Mouse (Mus musculus) ES-Bruce4 (cell line): ENCODE results near the gene Mxra8. TPM values are rescaled to one million over a fixed set of nuclear protein-coding genes. Genes with fewer than 3 reads are reported as not detected.

Source experiments
- H3K27ac ChIP-seq: 2 replicates; pipeline ENCODE4 v1.5.1; 2012; ENCODE audit warnings: low read length, inconsistent platforms; ENCODE audit not compliant: insufficient read depth
- H3K27me3 ChIP-seq: 2 replicates; pipeline ENCODE4 v1.6.1; 2012; ENCODE audit warnings: mild to moderate bottlenecking, low read length, inconsistent platforms; ENCODE audit not compliant: control insufficient read depth, poor library complexity, insufficient read depth, severe bottlenecking
- H3K36me3 ChIP-seq: 2 replicates; pipeline ENCODE4 v1.6.1; 2012; ENCODE audit warnings: inconsistent platforms, mild to moderate bottlenecking, low read length, moderate library complexity; ENCODE audit not compliant: control insufficient read depth, poor library complexity, insufficient read depth, severe bottlenecking
- H3K4me1 ChIP-seq: one replicate; pipeline ENCODE4 v1.8.1; 2011; ENCODE audit warnings: low read length; ENCODE audit not compliant: control insufficient read depth, insufficient read depth
- H3K4me3 ChIP-seq: 2 replicates; pipeline ENCODE4 v1.5.1; 2011; ENCODE audit warnings: low read depth, mild to moderate bottlenecking, low read length
- H3K9ac ChIP-seq: 2 replicates; pipeline ENCODE4 v1.6.1; 2012; ENCODE audit warnings: low read depth, mild to moderate bottlenecking, inconsistent platforms; ENCODE audit not compliant: poor library complexity, severe bottlenecking
- H3K9me3 ChIP-seq: replicated peaks from 2 replicates; pipeline ENCODE4 v1.6.1; 2012; ENCODE audit warnings: mild to moderate bottlenecking, low read length, inconsistent platforms; ENCODE audit not compliant: control insufficient read depth, poor library complexity, insufficient read depth, severe bottlenecking
- CTCF ChIP-seq: IDR thresholded peaks from one replicate; pipeline ENCODE4 v1.8.1; 2011; ENCODE audit warnings: low read depth, low read length
- EP300 ChIP-seq: IDR thresholded peaks from 2 replicates; pipeline ENCODE4 v1.6.1; 2011; ENCODE audit warnings: low read depth, low read length; ENCODE audit not compliant: insufficient read depth
- POLR2A ChIP-seq: IDR thresholded peaks from one replicate; pipeline ENCODE4 v1.8.1; 2011; ENCODE audit warnings: low read length; ENCODE audit not compliant: insufficient read depth
- polyA plus RNA-seq: library from polyadenylated mRNA; stranded (reverse); fragments of >200 nt; gene quantifications from 2 replicates; pipeline ENCODE4 v1.2.4, GENCODE M21; 2011; ENCODE audit warnings: low read depth; ENCODE audit not compliant: missing spikeins, insufficient read depth, insufficient read length

Gene Mxra8
- polyA plus RNA-seq, 1 experiment, result 21.1 TPM

DNA sequence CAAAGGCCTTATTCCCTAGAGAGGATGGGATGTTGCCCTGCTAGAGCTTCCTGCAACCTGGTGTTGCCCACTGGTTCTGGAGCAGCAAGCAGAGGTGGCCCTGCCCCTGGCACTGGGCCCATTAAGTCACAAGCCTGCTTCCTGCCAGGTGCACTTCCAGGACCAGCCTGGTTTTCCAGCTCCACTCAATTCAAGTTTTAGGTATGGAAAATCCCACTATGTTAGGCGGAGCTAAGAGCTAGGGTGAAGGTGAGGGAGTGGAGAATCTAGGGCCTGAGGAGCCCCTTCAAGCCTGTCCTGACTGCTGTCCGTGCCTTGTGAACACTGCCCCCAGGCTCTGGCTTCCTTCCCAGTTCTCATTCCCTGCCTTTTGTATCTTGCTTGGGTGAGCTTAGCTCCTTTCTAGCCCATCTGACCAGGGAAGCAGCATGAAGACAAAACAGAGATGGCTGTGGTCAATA lies 12.5 kb downstream of the Mxra8 start:
- H3K9ac ChIP-seq, result no peak overlapping the region
- no peaks in the 10 kb centered on the region for H3K9me3 ChIP-seq
- no peaks in the 10 kb centered on the region for H3K4me1 ChIP-seq
- no peak overlapping the region for H3K27ac ChIP-seq
- H3K4me3 ChIP-seq, result no peak overlapping the region
- H3K27me3 ChIP-seq, result no peaks in the 10 kb centered on the region
- TF ChIP-seq POLR2A, result no peak
- no peaks in the 10 kb centered on the region for H3K36me3 ChIP-seq

GRCm38 (mm10) chr4:155853421-155853820 lies 13.9 kb downstream of the Mxra8 start:
- no peaks in the 10 kb centered on the region for H3K27me3 ChIP-seq
- no peaks in the 10 kb centered on the region for H3K36me3 ChIP-seq
- no peak overlapping the region for H3K9ac ChIP-seq
- no peak for TF ChIP-seq CTCF
- no peak for TF ChIP-seq EP300
- no peak for TF ChIP-seq POLR2A
- H3K27ac ChIP-seq, result no peak overlapping the region
- no peak overlapping the region for H3K4me3 ChIP-seq
- H3K4me1 ChIP-seq, result no peaks in the 10 kb centered on the region
- no peaks in the 10 kb centered on the region for H3K9me3 ChIP-seq

DNA sequence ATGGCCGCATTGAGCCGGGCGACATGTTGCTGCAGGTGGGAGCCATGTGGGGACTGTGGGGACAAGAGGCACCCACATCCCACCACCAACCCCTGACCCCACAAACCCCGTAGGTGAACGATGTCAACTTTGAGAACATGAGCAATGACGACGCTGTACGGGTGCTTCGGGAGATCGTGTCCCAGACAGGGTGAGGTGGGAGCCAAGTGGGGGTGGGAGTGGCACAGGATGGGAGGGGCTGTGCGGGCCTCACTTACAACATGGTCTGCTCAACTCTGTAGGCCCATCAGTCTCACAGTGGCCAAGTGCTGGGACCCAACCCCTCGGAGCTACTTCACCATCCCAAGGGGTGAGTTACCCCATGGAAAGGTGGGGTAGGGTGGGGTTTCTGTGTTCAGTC lies 15.5 kb downstream of the Mxra8 start:
- Histone ChIP-seq H3K27ac (no peak overlapping the region), H3K4me3 (no peak overlapping the region), H3K9ac (no peak overlapping the region), H3K4me1 (no peaks in the 10 kb centered on the region), H3K9me3 (no peaks in the 10 kb centered on the region), H3K36me3 (no peaks in the 10 kb centered on the region), H3K27me3 (no peaks in the 10 kb centered on the region)
- TF ChIP-seq CTCF (no peak), POLR2A (no peak), EP300 (no peak)

GRCm38 (mm10) chr4:155856071-155856470 lies 16.6 kb downstream of the Mxra8 start:
- H3K9ac ChIP-seq, result no peak overlapping the region
- no peaks in the 10 kb centered on the region for H3K36me3 ChIP-seq
- H3K27ac ChIP-seq, result no peak overlapping the region
- no peak overlapping the region for H3K4me3 ChIP-seq
- H3K9me3 ChIP-seq, result no peaks in the 10 kb centered on the region
- TF ChIP-seq EP300 (no peak), POLR2A (no peak), CTCF (no peak)
- H3K27me3 ChIP-seq, result no peaks in the 10 kb centered on the region
- no peaks in the 10 kb centered on the region for H3K4me1 ChIP-seq

DNA sequence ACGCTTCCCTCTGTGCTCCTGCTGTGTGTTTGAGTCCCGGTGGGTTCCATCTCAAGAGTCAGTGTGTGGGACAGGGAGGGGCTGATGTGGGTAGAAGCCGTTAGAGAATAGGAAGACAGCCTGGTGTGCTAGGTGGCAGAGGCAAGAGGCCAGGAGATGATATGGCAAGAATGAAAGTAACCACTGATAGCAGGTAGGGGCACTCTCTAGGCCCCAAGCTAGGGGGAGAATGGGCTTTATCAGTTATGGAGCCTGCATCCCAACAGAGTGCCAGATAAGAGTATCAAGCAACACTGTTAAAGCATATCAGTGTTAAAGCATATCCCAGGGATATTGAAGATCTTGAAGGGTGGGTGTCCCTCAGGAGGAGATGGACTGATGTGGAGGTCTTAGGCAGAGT lies 17.4 kb downstream of the Mxra8 start:
- H3K9ac ChIP-seq, result no peak overlapping the region
- no peaks in the 10 kb centered on the region for H3K4me1 ChIP-seq
- H3K27ac ChIP-seq, result no peak overlapping the region
- no peaks in the 10 kb centered on the region for H3K36me3 ChIP-seq
- H3K4me3 ChIP-seq, result no peak overlapping the region
- no peak for TF ChIP-seq POLR2A
- TF ChIP-seq CTCF, result no peak
- no peak for TF ChIP-seq EP300
- no peaks in the 10 kb centered on the region for H3K27me3 ChIP-seq
- no peaks in the 10 kb centered on the region for H3K9me3 ChIP-seq

DNA sequence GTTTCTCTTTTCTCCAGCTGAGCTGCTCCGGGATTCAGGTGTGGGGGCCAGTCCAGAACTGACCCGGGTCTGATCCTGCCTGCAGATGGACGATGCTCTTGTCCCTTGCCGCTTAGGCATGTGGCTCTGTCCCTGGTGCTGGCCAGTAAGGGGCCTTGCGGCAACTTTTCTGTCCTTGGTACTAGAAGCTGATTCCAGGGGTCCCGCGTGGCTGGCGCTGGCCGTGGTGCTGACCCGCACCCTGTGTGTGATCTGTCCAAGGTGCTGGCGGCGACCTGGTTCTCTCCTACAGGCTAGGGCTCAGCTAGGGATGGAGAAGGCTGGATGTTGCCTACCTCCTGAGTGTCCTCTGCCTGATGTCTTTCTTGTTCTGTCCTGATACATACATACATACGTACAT lies 19.8 kb downstream of the Mxra8 start:
- no peak overlapping the region for H3K27ac ChIP-seq
- peak; percentile 77; the same call in 1 of the 2 replicates for TF ChIP-seq EP300
- no peak for TF ChIP-seq CTCF
- no peaks in the 10 kb centered on the region for H3K9me3 ChIP-seq
- H3K36me3 ChIP-seq, result no peaks in the 10 kb centered on the region
- no peaks in the 10 kb centered on the region for H3K4me1 ChIP-seq
- no peaks in the 10 kb centered on the region for H3K27me3 ChIP-seq
- H3K4me3 ChIP-seq, result no peak overlapping the region
- no peak overlapping the region for H3K9ac ChIP-seq
